Mouse (Mus musculus) G1E (cell line): ENCODE results near the gene Asic2.

Experiments used
- CTCF ChIP-seq: IDR thresholded peaks from 2 replicates; pipeline ENCODE4 v1.5.1; 2012; ENCODE audit warnings: low read depth, low read length, inconsistent platforms, mixed read lengths
- GATA1 ChIP-seq: IDR thresholded peaks from 2 replicates; pipeline ENCODE4 v1.6.1; 2012; ENCODE audit warnings: borderline replicate concordance, low read length, inconsistent platforms, mixed read lengths
- GATA2 ChIP-seq: IDR thresholded peaks from 2 replicates; pipeline ENCODE4 v1.6.1; 2012; ENCODE audit warnings: low read depth, low read length, inconsistent platforms, borderline replicate concordance
- POLR2AphosphoS5 ChIP-seq: IDR thresholded peaks from 2 replicates; pipeline ENCODE4 v1.6.1; 2012; ENCODE audit warnings: low read depth, low read length, inconsistent platforms; ENCODE audit not compliant: insufficient replicate concordance
- TAL1 ChIP-seq: conservative IDR thresholded peaks from 2 replicates; pipeline ENCODE4 v1.6.1; 2012; ENCODE audit warnings: low read depth, low read length, inconsistent platforms, mixed read lengths

DNA sequence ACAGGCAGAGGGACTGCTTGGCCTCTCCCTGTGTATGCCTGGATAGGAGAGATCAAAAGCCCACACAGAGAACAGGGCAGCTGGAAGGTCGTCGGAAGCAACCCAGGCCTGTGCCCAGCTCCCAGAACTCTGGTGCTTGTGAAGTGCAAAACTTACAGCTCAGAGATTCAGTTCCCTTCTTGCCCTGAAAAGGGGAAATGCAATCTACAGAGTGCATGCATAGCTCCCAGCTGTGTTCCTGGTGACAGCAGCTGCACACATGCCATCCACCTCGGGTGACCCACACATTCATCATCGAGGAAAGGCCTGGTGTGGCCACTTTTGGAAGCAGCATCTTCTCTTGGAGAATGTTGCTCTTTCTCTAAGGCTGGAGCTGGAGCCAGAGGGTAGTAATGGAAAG is 13.9 kb downstream of the Asic2 start:
- TF ChIP-seq CTCF (no peak), TAL1 (no peak), GATA1 (no peak), POLR2AphosphoS5 (no peak), GATA2 (no peak)
